Mouse (Mus musculus) retina, postnatal 1 day (tissue): ENCODE measurements around the gene Ildr1.

Experiments used
- DNase-seq: peaks from one replicate; pipeline ENCODE4 v3.0.0-alpha.2; 2012

The Ildr1 gene

GRCm38 (mm10) chr16:36693818-36694413 lies at the start of gene Ildr1:
Ildr1 (plus strand) TSS chr16:36693978.
- peak; percentile 15 for DNase-seq

DNA sequence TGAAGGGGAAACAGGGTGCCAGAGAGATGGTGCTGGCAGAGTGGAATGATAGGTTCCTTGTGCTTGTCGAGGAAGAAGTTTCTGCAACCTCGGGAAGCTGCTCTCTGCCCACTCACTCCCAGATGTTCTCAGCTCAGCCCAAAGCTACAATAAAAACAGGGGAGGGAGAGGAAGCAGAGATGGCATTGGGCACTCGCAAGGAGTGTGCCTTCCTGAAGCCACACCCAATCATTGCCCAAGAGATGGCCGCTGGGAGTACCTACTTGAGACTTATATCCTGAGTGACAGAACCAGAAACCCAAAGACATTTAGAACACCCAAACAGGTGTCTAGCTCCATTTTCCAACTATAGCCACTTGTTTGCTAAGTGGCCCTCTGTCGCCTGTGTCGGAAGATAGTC lies 48.7 kb upstream of the Ildr1 start:
- DNase-seq = no peak

- DNase-seq = no peak
Observed at GRCm38 (mm10) chr16:36649304-36649703, 44.5 kb upstream of the Ildr1 start.

- no peak for DNase-seq
Observed at GRCm38 (mm10) chr16:36650511-36650910, 43.3 kb upstream of the Ildr1 start.

DNA sequence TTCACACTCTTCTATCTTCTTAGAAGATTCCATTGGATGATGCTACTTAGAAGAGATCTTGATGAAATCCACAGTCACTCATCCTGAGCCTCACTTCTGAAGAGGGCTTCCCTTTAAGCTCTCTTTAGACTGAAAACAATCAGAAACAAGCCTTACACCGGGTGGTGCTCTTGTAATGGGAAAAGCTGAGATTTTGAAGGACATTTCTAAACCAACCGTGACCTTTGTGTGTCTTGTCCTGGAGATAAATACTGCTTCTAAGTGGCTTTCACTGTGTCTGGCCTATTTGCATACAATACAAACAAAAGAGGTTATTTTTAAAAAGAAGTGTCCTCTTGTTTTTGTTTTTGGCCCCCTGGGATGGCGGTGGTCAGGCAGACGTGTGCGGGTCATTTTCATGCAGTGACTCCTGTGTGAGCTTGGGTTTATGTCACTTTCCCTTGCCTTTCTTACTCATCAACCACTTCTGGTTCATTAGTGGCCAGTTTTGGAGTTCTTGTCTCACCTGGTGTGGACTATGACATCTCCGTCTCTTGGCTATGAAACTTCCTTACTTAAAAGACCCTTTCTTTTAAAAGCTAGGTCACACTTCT lies 42.5 kb upstream of the Ildr1 start:
- DNase-seq = no peak

DNA sequence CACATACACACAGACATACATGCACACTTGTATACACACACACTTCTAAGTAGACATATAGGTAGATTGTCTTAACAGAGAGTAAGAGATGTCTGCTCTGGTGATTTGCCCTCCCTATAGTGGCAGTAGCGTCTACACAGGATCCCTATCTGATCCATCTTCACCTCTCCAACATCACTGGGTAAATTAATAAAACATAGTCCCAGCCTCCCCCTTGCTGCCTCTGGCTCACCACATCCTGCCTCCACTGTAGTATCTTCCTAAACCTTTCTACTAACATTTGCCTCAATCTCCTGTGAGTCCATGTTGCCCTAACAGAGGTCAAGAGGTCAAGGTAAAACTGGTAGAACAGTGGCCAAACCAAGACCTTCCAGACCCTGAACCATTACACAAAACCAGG lies 38.6 kb upstream of the Ildr1 start:
- DNase-seq = no peak

DNA sequence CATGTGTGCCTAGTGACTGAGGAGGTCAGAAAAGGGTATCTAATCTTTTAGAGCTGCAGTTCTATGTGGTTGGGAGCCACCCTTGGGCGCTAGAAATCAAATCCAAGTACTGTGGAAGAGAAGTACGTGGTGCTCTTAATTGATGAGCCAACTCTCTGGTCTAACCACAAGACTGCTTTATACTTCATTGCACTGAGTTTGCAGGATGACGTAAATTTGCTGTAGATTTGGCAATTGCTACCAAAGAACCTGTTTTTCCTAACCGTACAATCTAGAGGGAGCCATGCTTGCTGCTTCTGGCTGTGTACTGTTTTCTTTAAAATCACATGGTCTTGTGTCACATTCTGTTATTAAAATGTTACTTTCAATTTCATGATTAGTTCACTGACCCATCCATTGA lies 37.9 kb upstream of the Ildr1 start:
- no peak for DNase-seq

DNA sequence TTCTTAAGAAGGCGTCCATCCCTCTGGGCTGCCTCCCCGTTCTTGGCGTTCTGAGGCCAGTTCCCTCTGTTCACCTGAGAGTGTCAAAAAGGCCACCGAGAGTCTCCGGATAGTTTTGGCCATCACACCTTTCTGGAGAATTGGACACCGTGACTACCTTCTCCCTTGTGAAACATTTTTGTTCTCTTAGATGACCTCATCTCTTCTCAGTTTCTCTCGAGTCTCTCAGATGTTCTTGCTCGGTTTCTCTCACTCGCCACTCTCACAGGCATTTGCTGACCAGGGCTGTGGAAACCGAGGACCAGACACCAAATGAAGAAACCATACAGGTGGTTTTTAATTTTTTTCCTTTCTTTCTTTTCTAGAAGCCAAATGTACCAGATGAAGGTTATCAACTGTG lies 32.4 kb upstream of the Ildr1 start:
- DNase-seq = no peak

GRCm38 (mm10) chr16:36663484-36663883 lies 30.3 kb upstream of the Ildr1 start:
- no peak for DNase-seq

- no peak for DNase-seq
Observed at GRCm38 (mm10) chr16:36665782-36666181, 28.0 kb upstream of the Ildr1 start, which contains the start of gene Cd86. Cd86 (minus strand) TSS chr16:36666081.

DNA sequence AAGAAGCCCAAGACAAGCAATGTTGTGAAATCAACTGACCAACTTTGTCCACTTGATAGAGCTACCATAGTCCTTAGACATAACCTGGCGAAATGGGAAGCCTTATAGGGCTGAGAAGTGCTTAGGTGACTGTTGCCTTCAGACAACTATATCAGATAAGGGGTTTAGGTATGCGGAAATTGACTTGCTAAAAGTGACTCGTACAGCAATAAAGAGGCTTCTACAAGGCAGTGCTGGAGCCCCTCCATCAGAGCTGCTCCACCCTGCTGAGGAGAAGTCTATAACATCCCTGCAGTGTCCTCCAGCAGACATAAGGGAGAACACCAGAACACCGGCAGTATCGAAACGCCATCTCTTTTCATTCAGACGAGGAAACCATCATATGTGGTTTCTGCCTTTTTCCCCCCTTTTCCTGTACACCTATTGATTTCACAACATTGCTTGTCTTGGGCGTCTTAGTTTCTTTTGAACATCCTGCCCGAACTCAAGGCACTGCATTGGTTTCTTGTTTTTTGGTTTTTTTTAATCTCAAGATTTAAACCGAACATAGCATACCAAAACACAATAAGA lies 27.2 kb upstream of the Ildr1 start:
- DNase-seq = no peak

DNA sequence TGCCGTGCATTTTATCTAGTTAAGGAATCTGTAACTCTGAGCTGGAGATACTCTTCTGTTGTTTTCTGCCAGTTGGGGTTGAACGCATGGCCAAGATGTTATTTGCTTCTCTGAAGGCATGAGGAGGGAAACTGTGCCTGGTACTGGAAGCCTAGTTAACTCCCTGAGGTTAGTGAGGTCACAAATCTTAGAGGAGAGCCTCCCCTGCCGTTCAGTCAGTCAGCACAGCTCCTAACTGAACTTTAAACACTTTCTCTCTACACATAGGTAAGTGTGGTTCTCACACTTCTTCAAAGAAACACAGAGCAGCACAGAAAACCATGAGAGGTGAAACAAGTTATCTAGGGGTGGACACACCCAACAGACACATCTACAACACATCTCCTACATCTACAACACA lies 23.2 kb upstream of the Ildr1 start:
- DNase-seq = no peak

GRCm38 (mm10) chr16:36673196-36673595 lies 20.6 kb upstream of the Ildr1 start:
- no peak for DNase-seq

- DNase-seq = no peak
Observed at GRCm38 (mm10) chr16:36674457-36675204, 19.1 kb upstream of the Ildr1 start.

- DNase-seq = no peak
Observed at GRCm38 (mm10) chr16:36675304-36675703, 18.5 kb upstream of the Ildr1 start.

DNA sequence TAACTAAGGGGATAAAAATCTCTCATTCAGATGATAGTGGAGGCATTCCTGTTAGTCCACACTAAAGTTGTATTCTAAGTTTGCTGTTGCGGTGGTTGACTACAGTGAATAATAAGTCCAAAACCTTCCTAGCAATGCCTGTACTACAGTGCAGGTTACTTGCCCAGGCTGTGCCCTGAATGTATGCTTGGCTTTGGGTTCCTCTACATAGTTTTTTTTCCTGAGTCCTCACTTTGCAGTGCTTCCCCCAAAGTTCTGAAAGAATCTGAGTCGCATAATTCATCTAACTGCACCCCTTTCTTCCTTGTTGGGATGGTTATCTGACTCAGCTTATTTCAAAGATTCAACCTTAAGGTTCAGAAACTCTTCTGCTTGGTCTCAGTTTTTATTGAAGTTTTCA lies 17.9 kb upstream of the Ildr1 start:
- no peak for DNase-seq

DNA sequence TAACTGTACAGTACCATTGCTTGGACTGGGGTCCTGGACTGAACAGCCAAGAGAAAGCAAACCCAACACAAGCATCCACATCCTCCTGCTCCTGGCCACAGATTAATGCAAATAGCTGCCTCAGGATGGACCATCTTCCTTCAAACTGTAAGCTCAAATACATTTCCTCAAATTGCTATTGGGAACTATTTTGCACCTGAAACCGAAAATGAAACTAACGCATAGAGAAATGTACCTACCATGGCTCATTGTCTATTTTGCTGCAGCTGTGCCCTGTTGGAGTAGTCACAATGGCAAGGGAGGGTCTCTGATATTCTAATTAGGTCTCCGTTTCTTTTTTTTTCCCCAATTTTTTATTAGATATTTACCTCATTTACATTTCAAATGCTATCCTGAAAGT lies 11.9 kb upstream of the Ildr1 start:
- DNase-seq = no peak

DNA sequence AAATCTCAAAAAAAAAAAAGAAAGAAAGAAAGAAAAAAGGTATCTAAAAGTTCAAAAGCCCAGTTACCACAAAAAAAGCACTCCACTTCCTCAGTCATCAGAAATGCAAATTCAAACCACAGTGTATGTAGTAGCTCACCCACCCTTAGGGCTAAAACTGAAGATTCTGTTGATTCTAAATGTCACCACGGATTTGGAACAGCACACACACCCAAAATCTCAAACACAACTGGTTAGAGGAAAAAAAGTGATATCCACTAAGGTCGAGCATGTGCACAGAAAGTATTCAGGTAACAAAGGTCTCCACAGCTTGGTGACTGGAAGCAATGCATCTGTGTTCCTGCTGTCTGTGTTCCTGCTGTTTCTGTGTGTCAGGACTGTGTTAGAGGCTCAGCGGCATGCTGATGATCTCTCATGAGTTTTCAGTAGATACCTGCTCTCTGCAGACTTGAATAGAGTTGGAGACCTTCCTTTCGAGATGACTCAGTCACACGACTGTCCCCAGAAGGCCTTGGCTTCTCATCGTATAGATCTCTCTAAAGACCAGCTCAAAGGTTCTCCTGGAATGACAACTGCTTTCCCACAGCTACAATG lies 9.4 kb upstream of the Ildr1 start:
- DNase-seq = no peak

DNA sequence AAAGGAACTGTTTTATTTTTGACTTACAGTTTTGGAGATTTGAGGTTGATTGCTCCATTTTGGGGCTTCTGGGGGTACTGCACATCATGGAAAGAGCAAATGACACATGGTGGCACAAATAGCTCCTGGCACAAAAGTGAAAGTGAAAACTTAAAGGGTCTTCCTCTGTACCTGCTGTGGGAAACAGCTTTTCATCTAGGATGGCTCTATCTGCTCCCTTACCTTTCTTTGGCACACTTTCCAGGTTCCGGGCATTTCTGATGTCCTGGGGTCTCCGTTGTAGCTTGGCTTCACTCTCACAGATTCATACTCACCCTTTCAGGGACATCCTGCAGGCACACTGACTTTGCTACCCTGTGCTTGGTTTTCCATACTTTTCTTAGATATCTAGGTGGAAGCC lies 5.7 kb upstream of the Ildr1 start:
- DNase-seq = no peak

DNA sequence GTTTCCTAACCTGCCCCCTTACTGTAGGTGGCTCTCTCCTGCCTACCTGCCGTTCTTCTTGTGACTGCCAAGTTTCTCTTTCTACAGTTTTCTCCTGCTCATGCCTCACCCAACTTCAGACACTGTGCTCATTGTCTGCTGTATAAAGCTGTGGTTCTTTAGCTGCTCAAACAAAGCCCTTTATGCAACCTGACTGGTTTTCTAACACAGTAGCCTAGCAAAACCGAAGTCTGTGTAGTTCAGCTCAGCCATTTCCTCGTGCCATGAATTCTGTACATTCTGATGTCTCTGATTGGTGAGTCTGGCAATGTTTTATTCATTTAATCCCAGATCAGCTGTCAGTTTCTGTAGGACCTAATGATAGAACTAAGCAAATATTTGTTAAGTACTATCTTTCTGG lies 2.3 kb upstream of the Ildr1 start:
- DNase-seq = no peak

GRCm38 (mm10) chr16:36694798-36695290 lies 1.1 kb downstream of the Ildr1 start:
- DNase-seq = no peak

- DNase-seq = no peak
Observed at GRCm38 (mm10) chr16:36697331-36697730, 3.6 kb downstream of the Ildr1 start.

- DNase-seq = no peak
Observed at GRCm38 (mm10) chr16:36700484-36700883, 6.7 kb downstream of the Ildr1 start.
